ENCODE assay signal across 16 mouse cellular contexts in genomic region chr8:84599401-84599800, GRCm38 (mm10).
"Had no signal": no experiment of that assay in that cellular context is flagged by ENCODE, and none has a peak within 500 bp of the region (broad histone marks: within the 10 kb centered on the region; RNA-seq: fewer than 3 reads in every experiment).

No protein-coding gene starts in this region.

- DNase-seq: lung, adult 18-20 months; lung, embryonic 14.5 days; lung, postnatal 10 days; lung, postnatal 4 days; retina, postnatal 1 day; right cerebral cortex, adult 18-20 months; right cerebral cortex, postnatal 25 days; right cerebral cortex, postnatal 4 days; spleen, adult 18-20 months; thymus, adult 18-20 months; thymus, postnatal 25 days; thymus, postnatal 4 days had no signal

- H3K9me3 ChIP-seq: midbrain, embryonic 13.5 days; neural tube, embryonic 13.5 days; neural tube, embryonic 15.5 days had no signal

- H3K4me3 ChIP-seq: midbrain, embryonic 13.5 days; myocyte; neural tube, embryonic 13.5 days; neural tube, embryonic 15.5 days had no signal

- H3K9ac ChIP-seq: lung, embryonic 14.5 days had no signal

- H3K27ac ChIP-seq: midbrain, embryonic 13.5 days; neural tube, embryonic 15.5 days had no signal

- H3K4me2 ChIP-seq: lung, embryonic 14.5 days; neural tube, embryonic 15.5 days had no signal
